Mouse (Mus musculus): ENCODE data around the gene Tap2. TPM values are rescaled to one million over a fixed set of nuclear protein-coding genes. Genes with fewer than 3 reads are reported as not detected.

Gene Tap2
- polyA plus RNA-seq, 1 experiment from 2014 or later = 3.7 TPM

DNA sequence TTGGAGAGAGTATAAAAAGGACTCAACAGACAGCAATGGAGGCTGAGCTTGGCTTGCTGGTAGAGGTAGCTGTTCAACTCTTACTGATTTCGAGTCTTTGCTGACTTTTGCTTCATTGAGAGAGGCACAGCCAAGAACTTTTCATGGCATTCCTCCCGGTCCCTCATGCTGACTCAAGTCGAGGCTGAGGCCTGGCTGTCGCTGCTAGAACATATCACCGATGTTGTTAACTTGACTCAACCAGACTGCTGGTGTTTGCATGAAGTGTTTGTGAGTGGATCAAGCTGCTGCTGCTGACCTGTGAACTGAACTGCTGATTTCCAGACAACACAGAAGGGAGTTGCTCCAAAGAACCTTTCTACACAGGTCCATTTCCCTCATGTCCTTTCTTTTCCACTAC is 33.4 kb downstream of the Tap2 start:
- WGBS = 85% methylated on average over 5 of the region's 5 CpGs
- ATAC-seq (ENCODE audit: insufficient number of reproducible peaks, insufficient read depth, low FRiP score, low TSS enrichment, low read depth) = no peak
- no peak overlapping the region for H3K9ac ChIP-seq
- H3K4me1 ChIP-seq = no peaks in the 10 kb centered on the region
- H3K9me3 ChIP-seq = peaks cover 3% of the 10 kb centered on the region; the same call in 1 of the 2 replicates
- H3K36me3 ChIP-seq = no peaks in the 10 kb centered on the region
- H3K4me2 ChIP-seq = no peak overlapping the region
- H3K27ac ChIP-seq = no peak overlapping the region
- H3K4me3 ChIP-seq = no peak overlapping the region
- no peaks in the 10 kb centered on the region for H3K27me3 ChIP-seq

DNA sequence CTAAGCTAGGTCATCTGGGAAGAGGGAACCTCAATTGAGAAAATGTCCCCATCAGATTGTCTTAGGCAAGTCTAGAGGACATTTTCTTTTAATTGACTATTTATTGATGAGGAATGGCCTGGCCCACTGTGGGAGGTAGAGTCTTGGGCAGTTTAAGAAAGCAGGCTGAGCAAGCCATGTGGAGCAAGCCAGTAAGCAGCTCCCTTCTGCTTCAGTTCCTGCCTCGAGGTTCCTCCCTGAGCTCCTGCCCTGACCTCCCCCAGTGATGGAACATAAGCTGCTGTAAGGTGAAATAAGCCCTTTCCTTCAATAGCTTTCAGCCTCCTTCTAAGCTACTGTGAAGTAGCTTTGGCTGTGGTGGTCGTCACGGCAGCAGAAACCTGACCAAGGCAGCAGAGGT is 34.4 kb downstream of the Tap2 start:
- no peak overlapping the region for H3K4me3 ChIP-seq
- ATAC-seq (ENCODE audit: insufficient number of reproducible peaks, insufficient read depth, low FRiP score, low TSS enrichment, low read depth) = no peak
- H3K9ac ChIP-seq = no peak overlapping the region
- H3K4me1 ChIP-seq = no peaks in the 10 kb centered on the region
- WGBS = 80% methylated on average over 3 of the region's 3 CpGs
- H3K9me3 ChIP-seq = peaks cover 6% of the 10 kb centered on the region; the same call in 1 of the 2 replicates
- no peak overlapping the region for H3K4me2 ChIP-seq
- no peaks in the 10 kb centered on the region for H3K27me3 ChIP-seq
- no peaks in the 10 kb centered on the region for H3K36me3 ChIP-seq
- no peak overlapping the region for H3K27ac ChIP-seq

DNA sequence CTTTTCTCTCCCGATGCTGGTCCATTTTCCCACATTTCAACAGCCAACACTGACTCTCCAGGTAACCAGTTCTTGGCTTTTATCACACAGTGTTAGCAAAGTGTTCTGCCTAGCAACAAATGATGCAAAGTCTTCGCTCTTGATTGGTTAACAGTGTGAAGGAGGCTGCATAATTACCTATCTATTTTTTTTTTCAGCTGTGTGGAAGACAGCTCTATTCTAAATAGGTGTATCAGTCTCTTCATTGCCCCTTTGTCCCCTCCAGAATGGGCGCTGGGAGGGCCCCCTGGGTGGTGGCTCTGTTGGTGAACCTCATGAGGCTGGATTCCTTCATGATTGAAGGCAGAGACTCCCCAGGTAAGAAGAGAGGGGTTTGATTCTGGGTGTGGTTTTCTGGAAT is 35.4 kb downstream of the Tap2 start, which contains the start of gene H2-Ob:
TSS of gene H2-Ob (plus strand) at position 198 of the 400 bp plus-strand sequence.
- H3K27me3 ChIP-seq = no peaks in the 10 kb centered on the region
- WGBS = 64% methylated on average over 3 of the region's 3 CpGs
- H3K36me3 ChIP-seq = no peaks in the 10 kb centered on the region
- H3K9ac ChIP-seq = no peak within 1 kb of the TSS
- H3K4me2 ChIP-seq = no peak within 1 kb of the TSS
- no peaks in the 10 kb centered on the region for H3K4me1 ChIP-seq
- H3K9me3 ChIP-seq = peaks cover 6% of the 10 kb centered on the region; the same call in 1 of the 2 replicates
- no peak for ATAC-seq (ENCODE audit: insufficient number of reproducible peaks, insufficient read depth, low FRiP score, low TSS enrichment, low read depth)
- no peak within 1 kb of the TSS for H3K27ac ChIP-seq
- H3K4me3 ChIP-seq = no peak within 1 kb of the TSS

DNA sequence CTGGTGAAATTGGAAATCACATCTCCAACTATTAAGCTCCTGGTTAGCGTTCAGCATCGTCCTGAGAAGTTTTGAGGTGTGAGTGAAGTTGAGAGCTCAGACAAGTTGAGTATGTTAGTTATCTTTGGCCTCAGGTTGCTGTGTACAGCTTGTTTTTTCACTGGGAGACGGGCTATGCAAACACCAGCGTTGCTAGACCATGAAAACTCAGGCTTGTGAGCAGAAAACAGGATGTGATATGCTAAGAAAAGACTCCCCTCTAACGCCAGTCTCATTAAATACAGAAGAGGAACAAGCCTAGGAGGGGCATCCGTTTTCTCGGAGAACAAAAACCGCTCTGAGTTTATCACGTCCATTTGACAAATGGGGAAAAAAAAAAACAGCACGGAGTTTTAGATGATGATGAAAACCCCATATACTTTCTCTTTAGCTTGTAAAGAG is 36.3 kb downstream of the Tap2 start:
- no peak overlapping the region for H3K4me3 ChIP-seq
- no peak overlapping the region for H3K4me2 ChIP-seq
- H3K9ac ChIP-seq = no peak overlapping the region
- H3K4me1 ChIP-seq = no peaks in the 10 kb centered on the region
- ATAC-seq (ENCODE audit: insufficient number of reproducible peaks, insufficient read depth, low FRiP score, low TSS enrichment, low read depth) = no peak
- no peaks in the 10 kb centered on the region for H3K27me3 ChIP-seq
- H3K27ac ChIP-seq = no peak overlapping the region
- no peaks in the 10 kb centered on the region for H3K36me3 ChIP-seq
- 71% methylated on average over 10 of the region's 10 CpGs for WGBS
- H3K9me3 ChIP-seq = peaks cover 6% of the 10 kb centered on the region; the same call in 1 of the 2 replicates

DNA sequence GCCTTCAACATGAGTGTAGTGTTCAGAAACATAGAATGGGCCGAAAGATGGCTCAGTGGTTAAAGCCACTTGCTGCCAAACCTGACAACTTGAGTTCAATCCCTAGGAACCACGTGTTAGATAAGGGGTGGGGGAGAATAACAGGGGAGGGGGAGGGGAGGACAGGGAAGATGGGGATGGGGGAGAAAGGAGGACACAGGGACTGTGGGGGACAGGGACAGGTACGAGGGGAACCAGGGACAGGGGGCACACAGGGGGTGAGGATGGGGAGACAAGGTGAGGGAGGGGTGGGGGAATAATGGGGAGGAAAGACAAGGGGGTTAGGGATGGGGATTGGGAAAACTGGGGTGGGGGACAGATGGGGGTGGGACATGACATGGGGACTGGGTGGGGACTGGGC is 37.0 kb downstream of the Tap2 start:
- H3K9me3 ChIP-seq = peaks cover 6% of the 10 kb centered on the region; the same call in 1 of the 2 replicates
- H3K4me1 ChIP-seq = no peaks in the 10 kb centered on the region
- H3K4me3 ChIP-seq = no peak overlapping the region
- H3K27ac ChIP-seq = no peak overlapping the region
- no peak overlapping the region for H3K4me2 ChIP-seq
- no peak overlapping the region for H3K9ac ChIP-seq
- WGBS = 59% methylated on average over 3 of the region's 3 CpGs
- ATAC-seq (ENCODE audit: insufficient number of reproducible peaks, insufficient read depth, low FRiP score, low TSS enrichment, low read depth) = no peak
- no peaks in the 10 kb centered on the region for H3K36me3 ChIP-seq
- H3K27me3 ChIP-seq = no peaks in the 10 kb centered on the region

DNA sequence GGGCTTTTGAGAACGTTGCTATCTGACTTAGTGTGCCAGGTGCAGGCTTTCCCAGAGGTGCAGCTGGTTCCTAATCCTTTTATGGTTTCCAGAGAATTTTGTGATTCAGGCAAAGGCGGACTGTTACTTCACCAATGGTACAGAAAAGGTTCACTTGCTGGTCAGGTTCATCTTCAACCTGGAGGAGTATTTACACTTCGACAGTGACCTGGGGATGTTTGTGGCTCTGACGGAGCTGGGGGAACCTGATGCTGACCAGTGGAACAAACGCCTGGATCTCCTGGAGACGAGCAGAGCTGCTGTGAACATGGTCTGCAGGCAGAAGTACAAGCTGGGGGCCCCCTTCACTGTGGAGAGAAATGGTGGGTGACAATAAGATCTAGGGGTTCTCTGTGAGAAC is 37.6 kb downstream of the Tap2 start:
- 77% methylated on average over 6 of the region's 6 CpGs for WGBS
- H3K36me3 ChIP-seq = no peaks in the 10 kb centered on the region

DNA sequence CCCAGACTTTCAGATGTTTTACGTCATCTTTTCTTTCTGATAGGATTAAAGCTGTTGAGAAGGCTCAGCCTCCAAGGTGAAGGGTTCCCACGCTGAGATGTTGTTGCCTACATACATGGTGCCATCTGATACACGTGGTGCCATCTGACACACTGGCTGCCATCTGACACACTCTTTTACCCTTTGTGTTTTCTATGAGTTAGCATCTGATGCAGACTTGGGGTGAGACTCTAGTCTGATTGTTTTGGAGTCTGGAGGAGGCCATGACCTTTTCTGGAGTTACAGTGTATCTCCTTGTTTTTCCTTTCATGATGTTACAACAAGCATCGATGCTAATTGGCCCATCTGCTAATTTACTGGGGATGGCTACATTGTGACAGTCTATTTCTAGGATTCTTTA is 41.3 kb downstream of the Tap2 start:
- peaks cover 6% of the 10 kb centered on the region; the same call in 1 of the 2 replicates for H3K9me3 ChIP-seq
- no peaks in the 10 kb centered on the region for H3K36me3 ChIP-seq
- 72% methylated on average over 4 of the region's 4 CpGs for WGBS
- no peak overlapping the region for H3K4me2 ChIP-seq
- H3K27ac ChIP-seq = no peak overlapping the region
- H3K27me3 ChIP-seq = 0 out of 2 replicates have a peak, but pooled peaks cover 3% of the 10 kb centered on the region
- H3K9ac ChIP-seq = no peak overlapping the region
- no peak overlapping the region for H3K4me3 ChIP-seq
- ATAC-seq (ENCODE audit: insufficient number of reproducible peaks, insufficient read depth, low FRiP score, low TSS enrichment, low read depth) = no peak
- no peaks in the 10 kb centered on the region for H3K4me1 ChIP-seq

More for the DNA sequence above, 37.6 kb downstream of the Tap2 start:
- Histone ChIP-seq H3K4me2 (no peak overlapping the region), H3K9me3 (peaks cover 6% of the 10 kb centered on the region; the same call in 1 of the 2 replicates), H3K9ac (no peak overlapping the region), H3K27me3 (no peaks in the 10 kb centered on the region), H3K4me1 (no peaks in the 10 kb centered on the region), H3K4me3 (no peak overlapping the region), H3K27ac (no peak overlapping the region)
- no peak for ATAC-seq (ENCODE audit: insufficient number of reproducible peaks, insufficient read depth, low FRiP score, low TSS enrichment, low read depth)

DNA sequence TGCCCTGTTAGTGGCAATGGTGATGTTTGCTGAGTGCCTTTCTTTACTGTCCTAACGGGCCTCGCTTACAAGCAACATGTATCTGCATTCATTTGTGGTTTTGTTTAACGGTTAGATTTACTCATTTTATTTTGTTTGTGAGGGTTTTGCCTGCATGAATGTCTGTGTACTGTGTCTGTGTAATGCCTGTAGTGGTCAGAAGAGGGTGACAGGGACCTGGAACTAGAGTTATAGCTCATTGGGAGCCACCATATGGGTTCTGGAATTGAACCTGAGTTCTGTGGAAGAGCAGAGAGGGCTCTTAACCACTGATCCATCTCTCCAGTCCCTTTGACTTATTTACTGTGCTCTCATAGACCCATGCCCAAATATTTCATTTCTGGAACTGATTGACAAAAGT is 43.7 kb downstream of the Tap2 start:
- Histone ChIP-seq H3K27ac (no peak overlapping the region), H3K4me1 (no peaks in the 10 kb centered on the region), H3K27me3 (0 out of 2 replicates have a peak, but pooled peaks cover 3% of the 10 kb centered on the region), H3K36me3 (no peaks in the 10 kb centered on the region), H3K9ac (no peak overlapping the region), H3K4me2 (no peak overlapping the region), H3K9me3 (no peaks in the 10 kb centered on the region), H3K4me3 (no peak overlapping the region)
- ATAC-seq (ENCODE audit: insufficient number of reproducible peaks, insufficient read depth, low FRiP score, low TSS enrichment, low read depth) = no peak
- WGBS = 77% methylated on average over 3 of the region's 3 CpGs

GRCm38 (mm10) chr17:34248764-34249163 is 45.4 kb downstream of the Tap2 start:
- Histone ChIP-seq H3K4me2 (no peak overlapping the region), H3K4me1 (no peaks in the 10 kb centered on the region), H3K27ac (no peak overlapping the region), H3K4me3 (no peak overlapping the region), H3K9ac (no peak overlapping the region), H3K9me3 (no peaks in the 10 kb centered on the region), H3K27me3 (0 out of 2 replicates have a peak, but pooled peaks cover 3% of the 10 kb centered on the region), H3K36me3 (no peaks in the 10 kb centered on the region)
- WGBS = 66% methylated on average over 2 of the region's 2 CpGs
- no peak for ATAC-seq (ENCODE audit: insufficient number of reproducible peaks, insufficient read depth, low FRiP score, low TSS enrichment, low read depth)

DNA sequence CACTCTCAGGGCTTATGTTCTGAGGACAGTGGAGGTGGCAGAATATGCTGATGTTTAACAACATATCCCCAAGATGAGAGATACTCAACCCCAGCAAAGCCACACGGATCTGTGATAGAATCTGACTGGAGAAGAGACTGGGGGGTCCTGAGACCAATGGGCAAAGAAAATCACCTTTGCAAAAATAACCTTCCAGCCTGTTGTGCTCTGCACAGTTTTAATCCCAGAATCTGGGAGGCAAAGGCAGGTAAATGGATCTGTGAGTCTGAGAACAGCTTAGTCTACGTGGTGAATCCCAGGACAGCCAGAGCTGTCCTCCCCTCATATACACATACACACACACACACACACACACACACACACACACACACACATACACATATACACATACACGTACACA is 46.0 kb downstream of the Tap2 start:
- Histone ChIP-seq H3K9me3 (no peaks in the 10 kb centered on the region), H3K4me3 (no peak overlapping the region), H3K27ac (no peak overlapping the region), H3K27me3 (0 out of 2 replicates have a peak, but pooled peaks cover 3% of the 10 kb centered on the region), H3K9ac (no peak overlapping the region), H3K4me2 (no peak overlapping the region), H3K36me3 (no peaks in the 10 kb centered on the region), H3K4me1 (no peaks in the 10 kb centered on the region)
- no peak for ATAC-seq (ENCODE audit: insufficient number of reproducible peaks, insufficient read depth, low FRiP score, low TSS enrichment, low read depth)
- 49% methylated on average over 3 of the region's 3 CpGs for WGBS

DNA sequence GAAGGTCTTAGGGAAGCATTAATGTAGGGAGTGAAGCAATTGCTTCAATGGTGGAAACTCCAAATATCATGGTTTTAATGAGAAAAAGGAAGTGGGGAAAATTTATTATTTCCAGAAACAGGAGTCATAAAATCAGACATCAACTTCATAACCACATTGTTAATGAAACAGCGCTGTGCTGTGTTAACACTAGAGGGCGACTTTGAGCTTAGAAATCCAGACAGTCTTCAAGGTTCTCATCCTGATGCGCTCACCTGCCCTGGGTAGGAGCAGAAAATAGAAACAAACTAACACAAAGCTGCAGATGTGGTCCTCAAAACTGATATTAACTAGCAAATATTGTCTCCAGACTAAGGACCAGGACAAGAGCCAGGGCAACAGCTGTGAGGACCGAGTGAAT is 46.6 kb downstream of the Tap2 start:
- Histone ChIP-seq H3K27me3 (0 out of 2 replicates have a peak, but pooled peaks cover 3% of the 10 kb centered on the region), H3K4me3 (no peak overlapping the region), H3K9me3 (no peaks in the 10 kb centered on the region), H3K9ac (no peak overlapping the region), H3K27ac (no peak overlapping the region), H3K4me2 (no peak overlapping the region), H3K36me3 (no peaks in the 10 kb centered on the region), H3K4me1 (no peaks in the 10 kb centered on the region)
- WGBS = 16% methylated on average over 4 of the region's 4 CpGs
- ATAC-seq (ENCODE audit: insufficient number of reproducible peaks, insufficient read depth, low FRiP score, low TSS enrichment, low read depth) = no peak

- Histone ChIP-seq H3K27ac (no peak overlapping the region), H3K4me1 (no peaks in the 10 kb centered on the region), H3K4me3 (no peak overlapping the region), H3K9me3 (no peaks in the 10 kb centered on the region), H3K4me2 (no peak overlapping the region), H3K36me3 (no peaks in the 10 kb centered on the region), H3K27me3 (0 out of 2 replicates have a peak, but pooled peaks cover 3% of the 10 kb centered on the region), H3K9ac (no peak overlapping the region)
- 35% methylated on average over 4 of the region's 4 CpGs for WGBS
- no peak for ATAC-seq (ENCODE audit: insufficient number of reproducible peaks, insufficient read depth, low FRiP score, low TSS enrichment, low read depth)
Observed at GRCm38 (mm10) chr17:34251666-34252065, 48.3 kb downstream of the Tap2 start.
